Mouse (Mus musculus): Measurements from ENCODE around the gene Tmem41a. TPM values are rescaled to one million over a fixed set of nuclear protein-coding genes. Genes with fewer than 3 reads are reported as not detected.
"Not testable (repeated sequence)": the region's sequence is repeated elsewhere in the genome, so short reads cannot be mapped to it uniquely, and the experiment has no call there.

Gene Tmem41a
- polyA plus RNA-seq, 1 experiment from 2014 or later = 31.4 TPM

DNA sequence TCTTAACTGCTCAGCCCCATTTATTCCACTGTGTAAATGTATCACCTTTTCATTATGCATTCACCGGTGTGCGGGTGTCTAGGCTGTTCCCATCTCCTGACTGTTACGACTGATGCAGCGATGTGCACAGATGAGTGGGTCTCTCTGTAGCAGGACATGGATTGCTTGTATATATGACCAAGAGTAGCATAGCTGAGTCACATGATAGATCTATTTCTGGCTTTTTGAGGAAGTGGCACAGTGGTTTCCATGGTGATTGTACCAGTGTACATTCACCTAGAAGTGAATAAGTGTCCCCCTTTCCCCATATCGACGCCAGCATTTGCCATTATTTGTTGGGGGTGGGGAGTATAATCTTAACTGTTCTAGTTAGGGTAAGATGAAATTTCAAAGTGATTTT is 34.0 kb downstream of the Tmem41a start:
- H3K4me1 ChIP-seq (ENCODE audit: control insufficient read depth, insufficient read depth, low read length) = no peaks in the 10 kb centered on the region
- ATAC-seq (ENCODE audit: low FRiP score) (no peak), DNase-seq (ENCODE audit: low spot score, missing footprints) (peak; percentile 56)
- no peak overlapping the region for H3K4me3 ChIP-seq (ENCODE audit: low read depth, low read length)
- peaks cover 2% of the 10 kb centered on the region for H3K36me3 ChIP-seq (ENCODE audit: control insufficient read depth, insufficient read depth, low read length)
- H3K9ac ChIP-seq (ENCODE audit: low read length) = no peak overlapping the region
- WGBS = 95% methylated on average over 6 of the region's 6 CpGs
- no peaks in the 10 kb centered on the region for H3K9me3 ChIP-seq (ENCODE audit: control insufficient read depth, low read length)
- H3K27ac ChIP-seq (ENCODE audit: low read depth, low read length) = no peak overlapping the region
- H3K4me2 ChIP-seq = no peak overlapping the region
- no peaks in the 10 kb centered on the region for H3K27me3 ChIP-seq (ENCODE audit: control insufficient read depth, insufficient read depth, low read length)

- not testable (repeated sequence) for ATAC-seq (ENCODE audit: low FRiP score); H3K9ac ChIP-seq (ENCODE audit: low read length); H3K9me3 ChIP-seq (ENCODE audit: control insufficient read depth, low read length); H3K27ac ChIP-seq (ENCODE audit: low read depth, low read length); H3K4me1 ChIP-seq (ENCODE audit: control insufficient read depth, insufficient read depth, low read length); H3K4me2 ChIP-seq; H3K36me3 ChIP-seq (ENCODE audit: control insufficient read depth, insufficient read depth, low read length); H3K4me3 ChIP-seq (ENCODE audit: low read depth, low read length); H3K27me3 ChIP-seq (ENCODE audit: control insufficient read depth, insufficient read depth, low read length)
- 28% methylated on average over 6 of the region's 8 CpGs for WGBS
- DNase-seq (ENCODE audit: low spot score, missing footprints) = peak; percentile 51
Measured at GRCm38 (mm10) chr16:21908906-21909305, 38.4 kb downstream of the Tmem41a start.

DNA sequence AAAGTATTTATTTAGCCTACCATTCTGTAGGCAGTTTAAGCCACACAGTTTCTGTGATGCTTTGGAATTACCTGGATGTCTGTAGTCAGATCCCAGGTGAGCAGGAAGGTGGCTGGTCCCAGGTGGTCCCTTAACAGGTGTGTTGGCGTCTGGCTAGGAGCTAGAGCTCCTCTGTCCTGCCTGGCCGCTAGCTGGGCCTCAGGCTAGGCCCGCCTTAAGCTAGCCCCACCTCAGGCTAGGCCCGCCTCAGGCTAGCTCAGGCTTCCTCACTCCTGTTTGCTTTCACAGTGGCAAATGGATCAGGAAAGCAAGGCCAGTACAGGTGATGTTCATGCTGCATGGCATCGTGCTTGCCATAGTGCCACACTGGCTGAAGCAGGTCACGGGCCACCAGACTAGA is 40.5 kb downstream of the Tmem41a start:
- no peaks in the 10 kb centered on the region for H3K27me3 ChIP-seq (ENCODE audit: control insufficient read depth, insufficient read depth, low read length)
- H3K4me1 ChIP-seq (ENCODE audit: control insufficient read depth, insufficient read depth, low read length) = peaks cover 2% of the 10 kb centered on the region; the same call in 1 of the 2 replicates
- H3K4me3 ChIP-seq (ENCODE audit: low read depth, low read length) = no peak overlapping the region
- 89% methylated on average over 6 of the region's 6 CpGs for WGBS
- H3K4me2 ChIP-seq = no peak overlapping the region
- no peak for DNase-seq (ENCODE audit: low spot score, missing footprints)
- no peak for ATAC-seq (ENCODE audit: low FRiP score)
- H3K36me3 ChIP-seq (ENCODE audit: control insufficient read depth, insufficient read depth, low read length) = peaks cover 2% of the 10 kb centered on the region; the same call in 1 of the 2 replicates
- no peaks in the 10 kb centered on the region for H3K9me3 ChIP-seq (ENCODE audit: control insufficient read depth, low read length)
- no peak overlapping the region for H3K27ac ChIP-seq (ENCODE audit: low read depth, low read length)
- H3K9ac ChIP-seq (ENCODE audit: low read length) = no peak overlapping the region

GRCm38 (mm10) chr16:21905996-21906395 is 41.4 kb downstream of the Tmem41a start:
- Histone ChIP-seq H3K4me3 (ENCODE audit: low read depth, low read length) (no peak overlapping the region), H3K9ac (ENCODE audit: low read length) (no peak overlapping the region), H3K9me3 (ENCODE audit: control insufficient read depth, low read length) (no peaks in the 10 kb centered on the region), H3K27me3 (ENCODE audit: control insufficient read depth, insufficient read depth, low read length) (no peaks in the 10 kb centered on the region), H3K4me1 (ENCODE audit: control insufficient read depth, insufficient read depth, low read length) (peaks cover 2% of the 10 kb centered on the region; the same call in 1 of the 2 replicates), H3K27ac (ENCODE audit: low read depth, low read length) (no peak overlapping the region), H3K4me2 (no peak overlapping the region), H3K36me3 (ENCODE audit: control insufficient read depth, insufficient read depth, low read length) (no peaks in the 10 kb centered on the region)
- DNase-seq (ENCODE audit: low spot score, missing footprints) (peak; percentile 70), ATAC-seq (ENCODE audit: low FRiP score) (no peak)
- WGBS = 93% methylated on average over 7 of the region's 7 CpGs

DNA sequence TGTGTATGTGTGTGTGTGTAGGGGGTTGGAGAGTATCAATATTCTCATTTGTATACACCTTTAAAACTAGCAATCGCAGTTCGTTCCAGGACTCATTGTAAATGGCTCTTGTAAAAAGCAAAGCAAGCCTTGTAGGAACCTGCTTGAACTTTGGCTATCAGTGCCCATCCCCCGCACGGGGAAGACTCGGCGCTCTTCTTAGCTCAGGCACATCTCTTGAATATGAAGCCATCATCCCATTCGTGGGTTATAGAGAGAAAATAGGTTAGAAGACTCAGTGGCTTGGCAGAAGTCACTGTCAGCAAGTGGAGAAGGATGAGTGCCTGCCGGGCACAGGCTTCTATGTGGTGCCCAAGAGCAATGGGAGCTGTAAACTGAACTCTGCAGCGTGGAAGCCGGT is 42.7 kb downstream of the Tmem41a start:
- WGBS = 93% methylated on average over 10 of the region's 10 CpGs
- Histone ChIP-seq H3K4me1 (ENCODE audit: control insufficient read depth, insufficient read depth, low read length) (peaks cover 2% of the 10 kb centered on the region; the same call in 1 of the 2 replicates), H3K36me3 (ENCODE audit: control insufficient read depth, insufficient read depth, low read length) (no peaks in the 10 kb centered on the region), H3K9me3 (ENCODE audit: control insufficient read depth, low read length) (no peaks in the 10 kb centered on the region), H3K4me3 (ENCODE audit: low read depth, low read length) (no peak overlapping the region), H3K9ac (ENCODE audit: low read length) (no peak overlapping the region), H3K27me3 (ENCODE audit: control insufficient read depth, insufficient read depth, low read length) (no peaks in the 10 kb centered on the region), H3K27ac (ENCODE audit: low read depth, low read length) (no peak overlapping the region), H3K4me2 (no peak overlapping the region)
- ATAC-seq (ENCODE audit: low FRiP score) (no peak), DNase-seq (ENCODE audit: low spot score, missing footprints) (peak; percentile 75)

- WGBS = 75% methylated on average over 5 of the region's 5 CpGs
- H3K9me3 ChIP-seq (ENCODE audit: control insufficient read depth, low read length) = no peaks in the 10 kb centered on the region
Measured at GRCm38 (mm10) chr16:21901286-21901685, 46.1 kb downstream of the Tmem41a start.

GRCm38 (mm10) chr16:21893890-21894289 is 53.5 kb downstream of the Tmem41a start:
- H3K36me3 ChIP-seq (ENCODE audit: control insufficient read depth, insufficient read depth, low read length) = no peaks in the 10 kb centered on the region; the same call in 1 of the 2 replicates
- DNase-seq (ENCODE audit: low spot score, missing footprints) (no peak), ATAC-seq (ENCODE audit: low FRiP score) (no peak)
- H3K9me3 ChIP-seq (ENCODE audit: control insufficient read depth, low read length) = no peaks in the 10 kb centered on the region
- H3K27me3 ChIP-seq (ENCODE audit: control insufficient read depth, insufficient read depth, low read length) = no peaks in the 10 kb centered on the region
- 87% methylated on average over 6 of the region's 6 CpGs for WGBS
- no peak overlapping the region for H3K27ac ChIP-seq (ENCODE audit: low read depth, low read length)
- H3K4me1 ChIP-seq (ENCODE audit: control insufficient read depth, insufficient read depth, low read length) = no peaks in the 10 kb centered on the region
- no peak overlapping the region for H3K4me3 ChIP-seq (ENCODE audit: low read depth, low read length)
- no peak overlapping the region for H3K9ac ChIP-seq (ENCODE audit: low read length)
- no peak overlapping the region for H3K4me2 ChIP-seq

More at GRCm38 (mm10) chr16:21901286-21901685, 46.1 kb downstream of the Tmem41a start:
- Histone ChIP-seq H3K4me2 (no peak overlapping the region), H3K27me3 (ENCODE audit: control insufficient read depth, insufficient read depth, low read length) (no peaks in the 10 kb centered on the region), H3K27ac (ENCODE audit: low read depth, low read length) (no peak overlapping the region), H3K9ac (ENCODE audit: low read length) (no peak overlapping the region), H3K4me3 (ENCODE audit: low read depth, low read length) (no peak overlapping the region), H3K4me1 (ENCODE audit: control insufficient read depth, insufficient read depth, low read length) (no peaks in the 10 kb centered on the region), H3K36me3 (ENCODE audit: control insufficient read depth, insufficient read depth, low read length) (no peaks in the 10 kb centered on the region)
- DNase-seq (ENCODE audit: low spot score, missing footprints) = no peak
- no peak for ATAC-seq (ENCODE audit: low FRiP score)

GRCm38 (mm10) chr16:21887601-21888000 is 59.8 kb downstream of the Tmem41a start:
- DNase-seq (ENCODE audit: low spot score, missing footprints) = peak; percentile 53
- H3K36me3 ChIP-seq (ENCODE audit: control insufficient read depth, insufficient read depth, low read length) = no peaks in the 10 kb centered on the region; the same call in 1 of the 2 replicates

More at GRCm38 (mm10) chr16:21887601-21888000, 59.8 kb downstream of the Tmem41a start:
- H3K4me1 ChIP-seq (ENCODE audit: control insufficient read depth, insufficient read depth, low read length) = no peaks in the 10 kb centered on the region
- ATAC-seq (ENCODE audit: low FRiP score) = no peak
- H3K9ac ChIP-seq (ENCODE audit: low read length) = no peak overlapping the region
- 86% methylated on average over 2 of the region's 2 CpGs for WGBS
- H3K27me3 ChIP-seq (ENCODE audit: control insufficient read depth, insufficient read depth, low read length) = no peaks in the 10 kb centered on the region
- no peaks in the 10 kb centered on the region for H3K9me3 ChIP-seq (ENCODE audit: control insufficient read depth, low read length)
- H3K4me2 ChIP-seq = no peak overlapping the region
- no peak overlapping the region for H3K27ac ChIP-seq (ENCODE audit: low read depth, low read length)
- no peak overlapping the region for H3K4me3 ChIP-seq (ENCODE audit: low read depth, low read length)

All from midbrain, embryonic 11.5 days (tissue).